Mouse (Mus musculus): Measurements from ENCODE around the gene Hdac4. TPM values are rescaled to one million over a fixed set of nuclear protein-coding genes. Genes with fewer than 3 reads are reported as not detected.

Gene Hdac4
- polyA plus RNA-seq, 1 experiment from 2014 or later = 38.0 TPM

DNA sequence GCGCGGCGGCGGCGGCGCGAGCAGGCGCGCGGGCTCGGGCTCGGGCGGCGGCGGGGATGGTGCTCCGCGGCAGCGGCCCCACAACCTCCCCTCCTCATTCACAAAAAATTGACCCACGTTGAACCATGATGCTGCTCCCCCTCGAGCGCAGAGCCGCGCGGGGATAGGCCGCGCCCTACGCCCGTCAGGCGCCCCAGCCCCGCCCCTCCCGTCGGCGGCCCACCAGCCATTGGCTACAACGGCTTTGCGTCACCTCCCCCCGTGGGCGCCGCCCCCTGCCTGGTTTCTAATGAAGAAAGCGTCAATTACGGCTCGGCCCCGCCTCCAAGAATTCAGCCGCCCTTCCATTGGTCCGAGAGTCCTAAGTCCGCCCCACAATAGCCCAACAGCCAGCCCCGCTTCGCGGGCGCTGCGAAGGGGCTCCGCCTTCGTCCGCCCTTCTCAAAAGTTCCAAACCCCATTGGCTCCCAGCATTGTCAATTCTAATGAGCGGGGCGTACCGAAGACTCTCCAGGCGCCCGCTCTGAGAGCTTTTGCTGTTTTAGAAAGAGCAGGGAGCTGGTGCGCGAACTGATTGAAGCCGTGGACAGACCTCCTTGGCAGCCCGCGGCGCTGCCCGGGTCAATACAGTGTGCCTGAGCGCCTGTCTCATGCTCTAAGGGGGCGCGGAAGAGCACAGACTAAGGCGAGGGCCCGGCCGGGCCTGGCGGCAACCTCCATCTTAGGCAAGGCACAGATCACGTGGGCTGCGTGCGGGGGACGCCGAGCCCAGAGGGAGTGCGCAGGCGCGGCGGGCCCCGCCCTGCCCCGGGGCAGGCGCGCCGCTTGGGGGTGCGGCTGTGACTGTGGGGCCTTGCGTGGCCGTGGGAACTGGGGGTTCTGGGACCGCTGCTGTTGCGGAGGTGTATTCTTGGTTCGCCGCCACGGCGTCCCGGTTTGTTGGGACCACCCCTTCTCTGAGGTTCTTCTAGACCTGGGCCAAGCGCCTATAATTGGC is 15.1 kb downstream of the Hdac4 start:
- Histone ChIP-seq H3K4me1 (ENCODE audit: control insufficient read depth, insufficient read depth, low read length) (peaks cover 21% of the 10 kb centered on the region), H3K27me3 (ENCODE audit: control insufficient read depth, insufficient read depth, low read length) (no peaks in the 10 kb centered on the region), H3K9me3 (ENCODE audit: control insufficient read depth, low read length) (no peaks in the 10 kb centered on the region), H3K4me3 (ENCODE audit: low read depth, low read length) (peak overlapping the region; percentile 94), H3K36me3 (ENCODE audit: control insufficient read depth, insufficient read depth, low read length) (no peaks in the 10 kb centered on the region), H3K4me2 (ENCODE audit: low read depth, low read length) (peak overlapping the region; percentile 69), H3K27ac (ENCODE audit: low read depth, low read length) (peak overlapping the region; percentile 99), H3K9ac (replicated peaks; ENCODE audit: low read depth, low read length) (peak overlapping the region; percentile 87)
- WGBS = under 1% methylated on average over 76 of the region's 97 CpGs
- ATAC-seq (ENCODE audit: low read depth) = peak; percentile 98

GRCm38 (mm10) chr1:92179489-92180006 is 16.0 kb downstream of the Hdac4 start:
- Histone ChIP-seq H3K27ac (ENCODE audit: low read depth, low read length) (peak overlapping the region; percentile 93), H3K9ac (replicated peaks; ENCODE audit: low read depth, low read length) (peak overlapping the region; percentile 87), H3K9me3 (ENCODE audit: control insufficient read depth, low read length) (no peaks in the 10 kb centered on the region), H3K4me2 (ENCODE audit: low read depth, low read length) (peak overlapping the region; percentile 62), H3K4me1 (ENCODE audit: control insufficient read depth, insufficient read depth, low read length) (peaks cover 29% of the 10 kb centered on the region), H3K4me3 (ENCODE audit: low read depth, low read length) (peak overlapping the region; percentile 94), H3K36me3 (ENCODE audit: control insufficient read depth, insufficient read depth, low read length) (no peaks in the 10 kb centered on the region), H3K27me3 (ENCODE audit: control insufficient read depth, insufficient read depth, low read length) (no peaks in the 10 kb centered on the region)
- WGBS = under 1% methylated on average over 51 of the region's 61 CpGs
- peak; percentile 1; the same call in 1 of the 2 replicates for ATAC-seq (ENCODE audit: low read depth)

GRCm38 (mm10) chr1:92179070-92179469 is 16.4 kb downstream of the Hdac4 start:
- ATAC-seq (ENCODE audit: low read depth) = no peak
- Histone ChIP-seq H3K4me1 (ENCODE audit: control insufficient read depth, insufficient read depth, low read length) (peaks cover 34% of the 10 kb centered on the region), H3K9me3 (ENCODE audit: control insufficient read depth, low read length) (no peaks in the 10 kb centered on the region), H3K4me2 (ENCODE audit: low read depth, low read length) (peak overlapping the region; percentile 62), H3K9ac (replicated peaks; ENCODE audit: low read depth, low read length) (peak overlapping the region; percentile 87; the same call in 1 of the 2 replicates), H3K27me3 (ENCODE audit: control insufficient read depth, insufficient read depth, low read length) (no peaks in the 10 kb centered on the region), H3K27ac (ENCODE audit: low read depth, low read length) (peak overlapping the region; percentile 93), H3K36me3 (ENCODE audit: control insufficient read depth, insufficient read depth, low read length) (no peaks in the 10 kb centered on the region), H3K4me3 (ENCODE audit: low read depth, low read length) (peak overlapping the region; percentile 94)
- 5% methylated on average over 11 of the region's 11 CpGs for WGBS

GRCm38 (mm10) chr1:92178021-92178895 is 17.2 kb downstream of the Hdac4 start:
- H3K27me3 ChIP-seq (ENCODE audit: control insufficient read depth, insufficient read depth, low read length) = no peaks in the 10 kb centered on the region
- H3K4me3 ChIP-seq (ENCODE audit: low read depth, low read length) = peak overlapping the region; percentile 94
- H3K36me3 ChIP-seq (ENCODE audit: control insufficient read depth, insufficient read depth, low read length) = no peaks in the 10 kb centered on the region
- peak overlapping the region; percentile 35; the same call in 1 of the 2 replicates for H3K27ac ChIP-seq (ENCODE audit: low read depth, low read length)
- ATAC-seq (ENCODE audit: low read depth) = no peak
- no peaks in the 10 kb centered on the region for H3K9me3 ChIP-seq (ENCODE audit: control insufficient read depth, low read length)
- peaks cover 41% of the 10 kb centered on the region for H3K4me1 ChIP-seq (ENCODE audit: control insufficient read depth, insufficient read depth, low read length)
- WGBS = 18% methylated on average over 10 of the region's 10 CpGs
- H3K4me2 ChIP-seq (ENCODE audit: low read depth, low read length) = peak overlapping the region; percentile 62
- peak overlapping the region; percentile 47 for H3K9ac ChIP-seq (replicated peaks; ENCODE audit: low read depth, low read length)

DNA sequence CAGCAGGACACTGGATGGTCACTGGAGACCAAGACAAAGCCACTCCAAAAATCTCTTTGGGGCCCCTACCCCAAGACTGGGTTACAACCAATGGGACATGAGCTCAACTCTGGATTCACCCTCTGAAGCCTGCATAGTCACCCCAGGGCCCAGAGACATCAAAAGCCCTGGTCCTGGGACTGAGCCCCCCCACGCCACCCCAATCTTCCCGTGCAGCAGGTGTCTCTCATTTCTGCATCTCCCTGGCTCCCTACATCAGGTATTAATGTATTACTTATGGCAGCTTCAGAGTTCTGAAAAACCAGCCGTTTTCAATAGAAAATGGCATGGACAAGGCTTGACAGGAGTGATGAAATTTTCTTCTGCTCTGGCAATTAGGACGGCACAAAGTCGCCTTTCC is 17.9 kb downstream of the Hdac4 start:
- no peak overlapping the region for H3K27ac ChIP-seq (ENCODE audit: low read depth, low read length)
- H3K9ac ChIP-seq (replicated peaks; ENCODE audit: low read depth, low read length) = peak overlapping the region; percentile 47; the same call in 1 of the 2 replicates
- H3K4me3 ChIP-seq (ENCODE audit: low read depth, low read length) = peak overlapping the region; percentile 94; the same call in 1 of the 2 replicates
- H3K4me1 ChIP-seq (ENCODE audit: control insufficient read depth, insufficient read depth, low read length) = peaks cover 41% of the 10 kb centered on the region
- no peaks in the 10 kb centered on the region for H3K36me3 ChIP-seq (ENCODE audit: control insufficient read depth, insufficient read depth, low read length)
- H3K4me2 ChIP-seq (ENCODE audit: low read depth, low read length) = peak overlapping the region; percentile 62
- no peaks in the 10 kb centered on the region for H3K27me3 ChIP-seq (ENCODE audit: control insufficient read depth, insufficient read depth, low read length)
- no peaks in the 10 kb centered on the region for H3K9me3 ChIP-seq (ENCODE audit: control insufficient read depth, low read length)
- WGBS = 35% methylated on average over 5 of the region's 5 CpGs
- ATAC-seq (ENCODE audit: low read depth) = no peak

- H3K27ac ChIP-seq (ENCODE audit: low read depth, low read length) = no peak overlapping the region
- no peak overlapping the region for H3K9ac ChIP-seq (replicated peaks; ENCODE audit: low read depth, low read length)
- H3K4me1 ChIP-seq (ENCODE audit: control insufficient read depth, insufficient read depth, low read length) = peaks cover 41% of the 10 kb centered on the region
- no peaks in the 10 kb centered on the region for H3K27me3 ChIP-seq (ENCODE audit: control insufficient read depth, insufficient read depth, low read length)
- ATAC-seq (ENCODE audit: low read depth) = no peak
- H3K4me3 ChIP-seq (ENCODE audit: low read depth, low read length) = no peak overlapping the region
- peak overlapping the region; percentile 62 for H3K4me2 ChIP-seq (ENCODE audit: low read depth, low read length)
- H3K36me3 ChIP-seq (ENCODE audit: control insufficient read depth, insufficient read depth, low read length) = no peaks in the 10 kb centered on the region
- H3K9me3 ChIP-seq (ENCODE audit: control insufficient read depth, low read length) = no peaks in the 10 kb centered on the region
- WGBS = 60% methylated on average over 3 of the region's 3 CpGs
These were observed 18.3 kb downstream of the Hdac4 start for GRCm38 (mm10) chr1:92177196-92177595.

DNA sequence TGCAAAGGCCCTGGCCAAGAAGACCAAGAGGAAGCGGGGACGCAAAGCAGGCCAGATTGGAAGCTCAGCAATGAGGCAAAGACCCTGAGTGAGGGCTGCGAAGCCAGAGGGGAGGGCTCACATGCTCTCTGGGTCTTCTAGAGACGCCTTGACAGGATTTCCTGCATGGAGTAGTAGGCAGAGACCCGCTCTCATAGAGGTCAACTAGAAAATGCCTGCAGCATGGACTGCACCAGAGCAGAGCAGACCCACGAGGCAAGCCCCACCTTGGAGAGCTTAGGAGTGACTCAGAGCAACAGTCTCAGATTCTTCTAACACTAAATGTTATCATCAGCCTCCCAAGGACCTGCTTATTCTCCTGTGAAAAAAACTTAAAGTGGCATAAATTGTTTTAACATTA is 20.2 kb downstream of the Hdac4 start:
- ATAC-seq (ENCODE audit: low read depth) = no peak
- Histone ChIP-seq H3K9me3 (ENCODE audit: control insufficient read depth, low read length) (no peaks in the 10 kb centered on the region), H3K4me1 (ENCODE audit: control insufficient read depth, insufficient read depth, low read length) (peaks cover 41% of the 10 kb centered on the region), H3K27me3 (ENCODE audit: control insufficient read depth, insufficient read depth, low read length) (no peaks in the 10 kb centered on the region), H3K27ac (ENCODE audit: low read depth, low read length) (0 out of 2 replicates have a peak overlapping the region, but pooled peaks have one; percentile 44), H3K36me3 (ENCODE audit: control insufficient read depth, insufficient read depth, low read length) (no peaks in the 10 kb centered on the region), H3K4me2 (ENCODE audit: low read depth, low read length) (no peak overlapping the region), H3K9ac (replicated peaks; ENCODE audit: low read depth, low read length) (no peak overlapping the region), H3K4me3 (ENCODE audit: low read depth, low read length) (no peak overlapping the region)
- WGBS = 95% methylated on average over 6 of the region's 6 CpGs

DNA sequence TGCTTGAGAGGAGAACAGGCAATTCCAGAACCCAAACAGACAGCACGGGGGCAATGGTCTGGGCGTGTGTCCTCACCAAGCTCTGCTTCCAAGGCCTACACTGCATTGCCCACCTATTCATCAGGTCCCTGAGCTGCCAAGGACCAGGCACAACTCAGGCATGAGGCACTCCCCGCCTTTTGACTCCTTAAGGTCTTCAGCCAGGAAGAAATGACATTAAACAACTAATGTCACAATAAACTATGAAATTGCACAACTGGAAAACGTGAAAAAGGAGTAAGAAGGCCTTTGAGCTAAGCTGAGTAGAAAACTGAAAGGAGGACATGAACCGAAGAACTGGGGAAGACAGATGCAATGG is 20.6 kb downstream of the Hdac4 start:
- Histone ChIP-seq H3K27ac (ENCODE audit: low read depth, low read length) (0 out of 2 replicates have a peak overlapping the region, but pooled peaks have one; percentile 44), H3K9me3 (ENCODE audit: control insufficient read depth, low read length) (no peaks in the 10 kb centered on the region), H3K36me3 (ENCODE audit: control insufficient read depth, insufficient read depth, low read length) (no peaks in the 10 kb centered on the region), H3K9ac (replicated peaks; ENCODE audit: low read depth, low read length) (no peak overlapping the region), H3K4me3 (ENCODE audit: low read depth, low read length) (no peak overlapping the region), H3K27me3 (ENCODE audit: control insufficient read depth, insufficient read depth, low read length) (no peaks in the 10 kb centered on the region), H3K4me2 (ENCODE audit: low read depth, low read length) (no peak overlapping the region), H3K4me1 (ENCODE audit: control insufficient read depth, insufficient read depth, low read length) (peaks cover 41% of the 10 kb centered on the region)
- ATAC-seq (ENCODE audit: low read depth) = no peak
- 68% methylated on average over 5 of the region's 5 CpGs for WGBS

All from neural tube, embryonic 14.5 days (tissue).